Mouse (Mus musculus) lung, postnatal 0 days (tissue): Measurements from ENCODE around the gene Ppp2r3c.

Source experiments
- CTCF ChIP-seq: IDR thresholded peaks from 2 replicates; pipeline ENCODE4 v1.5.1; 2016; ENCODE audit warnings: antibody characterized with exemption, mild to moderate bottlenecking
- EP300 ChIP-seq: IDR thresholded peaks from 2 replicates; pipeline ENCODE4 v1.6.1; 2016; ENCODE audit warnings: antibody characterized with exemption, mild to moderate bottlenecking, control low read depth

GRCm38 (mm10) chr12:55300820-55301351 lies 1.9 kb downstream of the Ppp2r3c start:
- TF ChIP-seq CTCF = no peak
- no peak for TF ChIP-seq EP300
